32 mouse cellular contexts compared by ENCODE assay signal in genomic region chr17:35141971-35142370, GRCm38 (mm10). TPM values are rescaled to one million over a fixed set of nuclear protein-coding genes. Genes with fewer than 3 reads are reported as not detected.
DNase-seq lines count a peak whose midpoint lies in the region; ATAC-seq and TF ChIP-seq lines count a peak whose summit lies in the region.
"Had no signal": no experiment of that assay in that cellular context is flagged by ENCODE, and none has a peak within 500 bp of the region (broad histone marks: within the 10 kb centered on the region; RNA-seq: fewer than 3 reads in every experiment).

No protein-coding gene starts in this region.

- no peaks in the 10 kb centered on the region for H3K27me3 ChIP-seq in hindbrain, embryonic 11.5 days (ENCODE audit: control insufficient read depth, insufficient read depth, low read length)
- H3K27me3 ChIP-seq in hindbrain, embryonic 14.5 days (ENCODE audit: control insufficient read depth, insufficient read depth, low read length): no peaks in the 10 kb centered on the region
- no peaks in the 10 kb centered on the region for H3K27me3 ChIP-seq in testis, adult 2 months (ENCODE audit: control insufficient read depth, insufficient read depth, low read length)
- H3K27me3 ChIP-seq: embryonic facial prominence, embryonic 12.5 days; heart, embryonic 13.5 days; limb, embryonic 15.5 days; liver, embryonic 13.5 days; midbrain, embryonic 13.5 days; Patski had no signal

- no peak overlapping the region for H3K9ac ChIP-seq in hindbrain, embryonic 11.5 days (ENCODE audit: low read depth, low read length)
- H3K9ac ChIP-seq in hindbrain, embryonic 14.5 days: no peak overlapping the region
- H3K9ac ChIP-seq: embryonic facial prominence, embryonic 12.5 days; heart, embryonic 13.5 days; limb, embryonic 15.5 days; liver, embryonic 13.5 days; midbrain, embryonic 13.5 days had no signal

- peaks cover 41% of the 10 kb centered on the region for H3K36me3 ChIP-seq in hindbrain, embryonic 11.5 days (ENCODE audit: control insufficient read depth, insufficient read depth, low read length)
- H3K36me3 ChIP-seq in hindbrain, embryonic 14.5 days (replicated peaks; ENCODE audit: control insufficient read depth, insufficient read depth): peaks cover 88% of the 10 kb centered on the region
- peaks cover 13% of the 10 kb centered on the region for H3K36me3 ChIP-seq in testis, adult 2 months (ENCODE audit: control insufficient read depth, insufficient read depth, low read length)

- 92% methylated on average over 6 of the region's 6 CpGs for WGBS in hindbrain, embryonic 11.5 days
- 86% methylated on average over 6 of the region's 6 CpGs for WGBS in hindbrain, embryonic 14.5 days

- H3K4me1 ChIP-seq in hindbrain, embryonic 11.5 days (replicated peaks; ENCODE audit: control insufficient read depth, insufficient read depth, low read length): no peaks in the 10 kb centered on the region
- H3K4me1 ChIP-seq in hindbrain, embryonic 14.5 days (replicated peaks; ENCODE audit: control insufficient read depth, insufficient read depth, low read length): peaks cover 12% of the 10 kb centered on the region
- H3K4me1 ChIP-seq in testis, adult 2 months (ENCODE audit: control insufficient read depth, insufficient read depth, low read length): peaks cover 15% of the 10 kb centered on the region; the same call in 1 of the 2 replicates

- H3K4me3 ChIP-seq in hindbrain, embryonic 11.5 days (ENCODE audit: low read depth, low read length): peak overlapping the region; percentile 4; the same call in 1 of the 2 replicates
- no peak overlapping the region for H3K4me3 ChIP-seq in hindbrain, embryonic 14.5 days (replicated peaks; ENCODE audit: low read length)
- no peak overlapping the region for H3K4me3 ChIP-seq in testis, adult 2 months (ENCODE audit: control insufficient read depth, low read depth, low read length)
- H3K4me3 ChIP-seq: embryonic facial prominence, embryonic 12.5 days; gastrocnemius, adult 2 months; heart, embryonic 13.5 days; limb, embryonic 10.5 days; limb, embryonic 15.5 days; liver, embryonic 13.5 days; midbrain, embryonic 13.5 days had no signal

- no peak for DNase-seq in hindbrain, embryonic 11.5 days (ENCODE audit: low spot score)
- no peak for DNase-seq in hindbrain, embryonic 14.5 days (ENCODE audit: low spot score)
- DNase-seq in adipocyte (ENCODE audit: low spot score): peak; percentile 66
- DNase-seq in adrenal gland, adult 8-10 months: peak; percentile 93
- DNase-seq in natural killer cell, adult 2 months (ENCODE audit: low spot score in 2 of 2): no peak
- no peak for DNase-seq in layer of hippocampus, postnatal 14 days (ENCODE audit: low spot score in 2 of 2)
- no peak for DNase-seq in kidney, postnatal 36 days
- DNase-seq: cerebellum, adult 9-10 months; embryo, embryonic 11 days; gastrocnemius, adult 2 months; heart, postnatal 10 days; kidney, adult 18-20 months; kidney, postnatal 4 days; layer of hippocampus, postnatal 36 days; liver, embryonic 13.5 days; lung, adult 18-20 months; lung, postnatal 10 days; right cerebral cortex, postnatal 25 days; thymus, postnatal 14 days had no signal

- no peaks in the 10 kb centered on the region for H3K9me3 ChIP-seq in hindbrain, embryonic 11.5 days (ENCODE audit: control insufficient read depth, low read length)
- H3K9me3 ChIP-seq in hindbrain, embryonic 14.5 days (ENCODE audit: control insufficient read depth, low read length): no peaks in the 10 kb centered on the region
- H3K9me3 ChIP-seq: embryonic facial prominence, embryonic 12.5 days; heart, embryonic 13.5 days; limb, embryonic 10.5 days; limb, embryonic 15.5 days; liver, embryonic 13.5 days had no signal

- ATAC-seq in hindbrain, embryonic 11.5 days (ENCODE audit: low FRiP score): no peak
- no peak for ATAC-seq in hindbrain, embryonic 14.5 days (ENCODE audit: low FRiP score)
- ATAC-seq: forebrain, embryonic 16.5 days; hindbrain, embryonic 16.5 days; midbrain, embryonic 13.5 days; Patski had no signal

- TF ChIP-seq CTCF in testis, adult 2 months (IDR thresholded peaks at IDR 0.05; ENCODE audit: control insufficient read depth, insufficient read depth, insufficient replicate concordance, low read depth, low read length): no peak

- no peak overlapping the region for H3K27ac ChIP-seq in hindbrain, embryonic 11.5 days (ENCODE audit: low read depth, low read length)
- H3K27ac ChIP-seq in hindbrain, embryonic 14.5 days: no peak overlapping the region
- peak overlapping the region; percentile 61 for H3K27ac ChIP-seq in testis, adult 2 months (ENCODE audit: control insufficient read depth, insufficient read depth, low read depth, low read length)
- H3K27ac ChIP-seq: embryonic facial prominence, embryonic 12.5 days; gastrocnemius, adult 2 months; heart, embryonic 13.5 days; limb, embryonic 10.5 days; limb, embryonic 15.5 days; liver, embryonic 13.5 days; macrophage; midbrain, embryonic 13.5 days had no signal

- TF ChIP-seq POLR2A in testis, adult 2 months (IDR thresholded peaks at IDR 0.05; ENCODE audit: control insufficient read depth, low read depth, low read length): no peak

- H3K4me2 ChIP-seq in hindbrain, embryonic 11.5 days (replicated peaks; ENCODE audit: low read depth, low read length): no peak overlapping the region
- H3K4me2 ChIP-seq in hindbrain, embryonic 14.5 days (replicated peaks): no peak overlapping the region
- H3K4me2 ChIP-seq: embryonic facial prominence, embryonic 12.5 days; heart, embryonic 13.5 days; limb, embryonic 15.5 days; liver, embryonic 13.5 days; midbrain, embryonic 13.5 days had no signal

RNA-seq across cellular contexts. Expression of gene Bag6, which starts 7.0 kb away (rescaled TPM):
- polyA plus RNA-seq in hindbrain, embryonic 11.5 days (2014; fragmentation: Nextera tagmentation; extraction: Ambion mirVana): 105 and 117 TPM in 2 replicates
- 90.2 and 98.2 TPM in 2 replicates for polyA plus RNA-seq in hindbrain, embryonic 14.5 days (2014; fragmentation: Nextera tagmentation; extraction: Ambion mirVana)
- total RNA-seq in adrenal gland, adult 8-10 months (2022): 100 to 1,000 TPM; 354 to 477 (median 417) TPM
- polyA plus RNA-seq in testis, adult 2 months (2012; rRNA removed): 709 and 791 TPM in 2 replicates
- 100 to 1,000 TPM; 289 TPM for total RNA-seq in layer of hippocampus, postnatal 14 days (2021)

RNA-seq across cellular contexts. Expression of gene Apom, which starts 10.1 kb away (rescaled TPM):
- polyA plus RNA-seq in hindbrain, embryonic 11.5 days (2014; fragmentation: Nextera tagmentation; extraction: Ambion mirVana): 0.34 and 0.49 TPM in 2 replicates
- polyA plus RNA-seq in hindbrain, embryonic 14.5 days (2014; fragmentation: Nextera tagmentation; extraction: Ambion mirVana): 0.39 TPM in 1 of 2 replicates, not detected in the other
- total RNA-seq in adrenal gland, adult 8-10 months (2022): under 1 TPM in 2 of 4 experiments, not detected in 2; 0.28 to 0.32 TPM
- polyA plus RNA-seq in testis, adult 2 months (2012; rRNA removed): 0.41 and 0.48 TPM in 2 replicates
- total RNA-seq in layer of hippocampus, postnatal 14 days (2021): not detected
- total RNA-seq: gastrocnemius, adult 2 months; heart, postnatal 10 days; hematopoietic stem cell, adult 5-6 weeks; layer of hippocampus, adult 8-10 months; layer of hippocampus, postnatal 36 days; megakaryocyte-erythroid progenitor cell, adult 5-6 weeks had no signal
- polyA plus RNA-seq: hindbrain, embryonic 16.5 days; macrophage had no signal

RNA-seq across cellular contexts. Expression of gene D17H6S53E, which starts 15.8 kb away (rescaled TPM):
- polyA plus RNA-seq in hindbrain, embryonic 11.5 days (2014; fragmentation: Nextera tagmentation; extraction: Ambion mirVana): 8.4 and 9.2 TPM in 2 replicates
- 6.0 and 6.2 TPM in 2 replicates for polyA plus RNA-seq in hindbrain, embryonic 14.5 days (2014; fragmentation: Nextera tagmentation; extraction: Ambion mirVana)
- 10 to 100 TPM; 29.3 to 41.2 (median 39.6) TPM for total RNA-seq in adrenal gland, adult 8-10 months (2022)
- polyA plus RNA-seq in testis, adult 2 months (2012; rRNA removed): 0.91 and 2.5 TPM in 2 replicates
- 10 to 100 TPM; 20.8 to 26.1 TPM for total RNA-seq in layer of hippocampus, postnatal 14 days (2021)

RNA-seq across cellular contexts. Expression of gene Csnk2b, which starts 20.1 kb away (rescaled TPM):
- polyA plus RNA-seq in hindbrain, embryonic 11.5 days (2014; fragmentation: Nextera tagmentation; extraction: Ambion mirVana): 299 and 310 TPM in 2 replicates
- polyA plus RNA-seq in hindbrain, embryonic 14.5 days (2014; fragmentation: Nextera tagmentation; extraction: Ambion mirVana): 321 and 339 TPM in 2 replicates
- total RNA-seq in adrenal gland, adult 8-10 months (2022): 100 to 1,000 TPM; 196 to 224 (median 222) TPM
- 3,095 and 3,228 TPM in 2 replicates for polyA plus RNA-seq in testis, adult 2 months (2012; rRNA removed)
- total RNA-seq in layer of hippocampus, postnatal 14 days (2021): 100 to 1,000 TPM; 174 to 179 TPM

RNA-seq across cellular contexts. Expression of gene Gpank1, which starts 20.7 kb away (rescaled TPM):
- polyA plus RNA-seq in hindbrain, embryonic 11.5 days (2014; fragmentation: Nextera tagmentation; extraction: Ambion mirVana): 22.5 and 29.7 TPM in 2 replicates
- 21.9 and 22.0 TPM in 2 replicates for polyA plus RNA-seq in hindbrain, embryonic 14.5 days (2014; fragmentation: Nextera tagmentation; extraction: Ambion mirVana)
- 10 to 100 TPM; 12.6 to 17.9 (median 14.5) TPM for total RNA-seq in adrenal gland, adult 8-10 months (2022)
- polyA plus RNA-seq in testis, adult 2 months (2012; rRNA removed): 70.0 and 73.6 TPM in 2 replicates
- total RNA-seq in layer of hippocampus, postnatal 14 days (2021): 10 to 100 TPM; 10.2 to 13.2 TPM

Comparison
In these comparisons a context has a peak if more than half of its experiments do, and no peak if none do; other contexts are left out.
1. DNase-seq: peak in adipocyte (single experiment) and adrenal gland, adult 8-10 months (single experiment); none in hindbrain, embryonic 11.5 days (single experiment), hindbrain, embryonic 14.5 days (single experiment), natural killer cell, adult 2 months (0 of 2), layer of hippocampus, postnatal 14 days (0 of 2) and kidney, postnatal 36 days (0 of 2).